Mouse (Mus musculus) limb, embryonic 15.5 days (tissue): ENCODE results near the gene Slc44a4. TPM values are rescaled to one million over a fixed set of nuclear protein-coding genes. Genes with fewer than 3 reads are reported as not detected.
A peak's percentile ranks its signal among the peaks of the same experiment; 100 is the strongest.

ENCODE experiments used
- ATAC-seq: fragments of 200-750 bp; cut with Nextera tagmentation; 2 replicates; pipeline ENCODE4 v1.8.0; 2017; ENCODE audit warnings: low read depth, moderate TSS enrichment; ENCODE audit not compliant: insufficient number of reproducible peaks, low FRiP score, low TSS enrichment
- H3K27ac ChIP-seq: fragments of 300-500 bp; sonication (generic); 2 replicates; pipeline ENCODE4 v1.5.1; 2015; ENCODE audit warnings: moderate library complexity, mild to moderate bottlenecking, inconsistent platforms
- H3K27me3 ChIP-seq: fragments of 300-500 bp; sonication (generic); 2 replicates; pipeline ENCODE4 v1.6.1; 2015; ENCODE audit warnings: inconsistent platforms
- H3K36me3 ChIP-seq: fragments of 300-500 bp; sonication (generic); 2 replicates; pipeline ENCODE4 v1.6.1; 2015; ENCODE audit warnings: inconsistent platforms
- H3K4me1 ChIP-seq: fragments of 300-500 bp; sonication (generic); 2 replicates; pipeline ENCODE4 v1.6.1; 2015; ENCODE audit warnings: inconsistent platforms
- H3K4me2 ChIP-seq: fragments of 300-500 bp; sonication (generic); 2 replicates; pipeline ENCODE4 v1.6.1; 2015; ENCODE audit warnings: mild to moderate bottlenecking, inconsistent platforms
- H3K4me3 ChIP-seq: fragments of 300-500 bp; sonication (generic); 2 replicates; pipeline ENCODE4 v1.5.1; 2015; ENCODE audit warnings: mild to moderate bottlenecking, inconsistent platforms
- H3K9ac ChIP-seq: fragments of 300-500 bp; sonication (generic); 2 replicates; pipeline ENCODE4 v1.6.1; 2015; ENCODE audit warnings: inconsistent platforms
- H3K9me3 ChIP-seq: fragments of 300-500 bp; sonication (generic); 2 replicates; pipeline ENCODE4 v1.6.1; 2016; ENCODE audit warnings: inconsistent platforms
- WGBS: fragments of 180-500 bp; shearing (Covaris S2); methylation state at CpG from one replicate; pipeline ENCODE4 v1.1.7; 2015; 5-methylcytosine and 5-hydroxymethylcytosine counted together
- polyA plus RNA-seq: library from polyadenylated mRNA; unstranded; fragments of >200 nt; fragmentation: Nextera tagmentation; extraction: Ambion mirVana; gene quantifications from 2 replicates; pipeline ENCODE4 v1.2.1, GENCODE M21; 2015

Slc44a4 gene
- polyA plus RNA-seq, 1 experiment from 2014 or later = 0.17 TPM

- no peak for ATAC-seq
- no peak overlapping the region for H3K27ac ChIP-seq
- H3K4me2 ChIP-seq = no peak overlapping the region
- no peaks in the 10 kb centered on the region for H3K27me3 ChIP-seq
- no peak overlapping the region for H3K4me3 ChIP-seq
- H3K9me3 ChIP-seq = no peaks in the 10 kb centered on the region
- H3K9ac ChIP-seq = no peak overlapping the region
- peaks cover 6% of the 10 kb centered on the region; the same call in 1 of the 2 replicates for H3K36me3 ChIP-seq
- 91% methylated on average over 2 of the region's 2 CpGs for WGBS
- peaks cover 22% of the 10 kb centered on the region for H3K4me1 ChIP-seq
Observed at GRCm38 (mm10) chr17:34891377-34891776, 22.9 kb upstream of the Slc44a4 start.

DNA sequence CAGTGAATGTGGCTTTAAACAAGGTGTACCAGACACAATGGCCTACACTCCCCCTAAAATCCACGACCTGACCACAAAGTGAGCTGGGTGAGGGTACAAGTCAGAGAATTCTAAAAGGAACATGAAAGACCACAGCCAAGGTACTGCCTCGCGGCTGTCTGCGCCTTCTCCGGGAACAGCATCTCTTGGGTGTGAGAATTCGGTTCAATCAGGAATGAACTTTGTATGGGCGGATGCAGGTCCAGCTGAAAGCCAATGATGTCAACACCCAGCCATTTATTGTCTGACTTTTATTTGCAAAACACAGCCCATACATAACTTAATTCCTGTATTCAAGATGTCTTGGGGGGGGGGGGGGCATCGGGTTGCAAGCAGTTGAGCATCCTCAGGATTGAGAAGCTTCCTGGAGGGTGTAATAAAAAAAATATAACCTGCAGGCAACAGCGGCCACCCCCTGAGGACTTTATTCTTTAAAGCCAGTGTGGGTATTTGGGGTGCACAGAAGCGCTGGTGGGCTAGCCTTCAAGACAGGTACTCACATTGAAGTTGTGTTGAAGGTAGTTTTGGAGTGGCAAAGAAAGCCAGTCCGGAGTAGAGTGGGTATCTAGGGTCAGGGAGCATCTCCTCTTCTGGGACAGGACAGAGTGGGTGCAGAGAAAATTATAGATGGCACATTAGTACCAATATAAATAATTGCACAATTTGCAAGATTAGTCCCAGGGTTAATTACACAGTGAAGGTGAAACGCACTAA is 21.0 kb upstream of the Slc44a4 start:
- Histone ChIP-seq H3K4me2 (peak overlapping the region; percentile 84), H3K4me1 (peaks cover 33% of the 10 kb centered on the region), H3K36me3 (peaks cover 8% of the 10 kb centered on the region; the same call in 1 of the 2 replicates), H3K27me3 (no peaks in the 10 kb centered on the region), H3K9me3 (no peaks in the 10 kb centered on the region), H3K9ac (no peak overlapping the region), H3K4me3 (peak overlapping the region; percentile 74), H3K27ac (peak overlapping the region; percentile 93)
- no peak for ATAC-seq
- WGBS = 68% methylated on average over 12 of the region's 12 CpGs

DNA sequence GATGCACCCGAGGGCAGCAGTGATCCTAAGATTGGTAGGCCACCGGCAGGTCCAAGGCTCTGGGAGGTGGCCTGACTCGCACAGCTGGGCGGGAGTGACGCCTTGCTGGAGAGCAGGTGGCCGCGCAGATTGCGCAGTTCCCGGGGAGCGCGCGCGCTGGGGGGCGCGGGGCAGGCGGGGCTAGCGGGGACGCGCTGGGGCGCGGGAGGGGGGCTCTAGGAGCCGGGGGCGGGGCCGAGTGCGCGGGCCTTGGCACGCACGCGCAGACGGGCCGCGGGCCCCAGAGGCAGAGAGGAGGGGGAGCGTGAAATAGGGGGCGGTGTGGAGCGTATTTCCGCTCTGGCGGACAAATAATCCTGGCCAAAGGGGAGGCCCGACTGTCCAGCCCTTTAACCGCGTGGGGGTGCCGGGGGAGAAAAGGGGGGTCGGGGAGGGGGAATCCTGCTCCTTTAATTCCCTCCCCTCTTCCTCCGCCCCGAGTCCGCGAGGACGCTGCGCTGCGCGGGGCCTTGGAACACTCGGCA is 20.1 kb upstream of the Slc44a4 start:
- under 1% methylated on average over 40 of the region's 51 CpGs for WGBS
- H3K9ac ChIP-seq = peak overlapping the region; percentile 69
- H3K4me3 ChIP-seq = peak overlapping the region; percentile 74
- no peaks in the 10 kb centered on the region for H3K9me3 ChIP-seq
- H3K4me1 ChIP-seq = peaks cover 33% of the 10 kb centered on the region
- peaks cover 8% of the 10 kb centered on the region; the same call in 1 of the 2 replicates for H3K36me3 ChIP-seq
- H3K27me3 ChIP-seq = no peaks in the 10 kb centered on the region
- H3K27ac ChIP-seq = peak overlapping the region; percentile 93
- peak overlapping the region; percentile 84 for H3K4me2 ChIP-seq
- ATAC-seq = peak; percentile 91

GRCm38 (mm10) chr17:34894801-34895530 is 19.3 kb upstream of the Slc44a4 start:
- Histone ChIP-seq H3K27me3 (no peaks in the 10 kb centered on the region), H3K4me1 (peaks cover 37% of the 10 kb centered on the region), H3K4me3 (peak overlapping the region; percentile 74), H3K9ac (peak overlapping the region; percentile 69), H3K4me2 (peak overlapping the region; percentile 84), H3K36me3 (peaks cover 8% of the 10 kb centered on the region; the same call in 1 of the 2 replicates), H3K27ac (peak overlapping the region; percentile 93), H3K9me3 (no peaks in the 10 kb centered on the region)
- WGBS = 7% methylated on average over 50 of the region's 51 CpGs
- 0 out of 2 replicates have a peak, but pooled peaks have one; percentile 3 for ATAC-seq

DNA sequence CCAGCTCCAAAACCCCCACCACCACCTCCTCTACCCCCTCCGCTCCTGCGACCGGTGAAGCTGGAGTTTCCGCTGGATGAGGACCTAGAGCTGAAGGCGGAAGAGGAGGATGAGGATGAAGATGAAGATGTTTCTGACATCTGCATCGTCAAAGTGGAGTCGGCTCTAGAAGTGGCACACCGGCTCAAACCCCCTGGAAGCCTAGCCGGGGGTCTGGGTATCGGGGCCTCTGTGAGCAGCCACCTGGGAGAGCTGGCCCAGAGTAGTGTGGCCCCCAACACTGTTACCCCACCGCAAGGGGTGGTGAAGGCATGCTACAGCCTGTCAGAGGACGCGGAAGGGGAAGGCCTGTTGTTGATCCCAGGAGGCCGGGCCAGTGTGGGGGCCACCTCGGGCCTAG is 18.5 kb upstream of the Slc44a4 start:
- Histone ChIP-seq H3K9ac (no peak overlapping the region), H3K27ac (peak overlapping the region; percentile 93), H3K9me3 (no peaks in the 10 kb centered on the region), H3K4me2 (peak overlapping the region; percentile 84), H3K27me3 (no peaks in the 10 kb centered on the region), H3K4me1 (peaks cover 43% of the 10 kb centered on the region), H3K36me3 (peaks cover 8% of the 10 kb centered on the region; the same call in 1 of the 2 replicates), H3K4me3 (peak overlapping the region; percentile 74)
- ATAC-seq = no peak
- 89% methylated on average over 15 of the region's 15 CpGs for whole genome bisulfite sequencing

- H3K27ac ChIP-seq = no peak overlapping the region
- H3K4me3 ChIP-seq = no peak overlapping the region
- no peaks in the 10 kb centered on the region for H3K9me3 ChIP-seq
- no peak for ATAC-seq
- H3K36me3 ChIP-seq = peaks cover 11% of the 10 kb centered on the region; the same call in 1 of the 2 replicates
- no peaks in the 10 kb centered on the region for H3K27me3 ChIP-seq
- 0 out of 2 replicates have a peak overlapping the region, but pooled peaks have one; percentile 3 for H3K4me2 ChIP-seq
- H3K4me1 ChIP-seq = peaks cover 43% of the 10 kb centered on the region
- 87% methylated on average over 17 of the region's 17 CpGs for WGBS
- H3K9ac ChIP-seq = no peak overlapping the region
Observed at GRCm38 (mm10) chr17:34896366-34896765, 17.9 kb upstream of the Slc44a4 start.

GRCm38 (mm10) chr17:34897373-34898159 is 16.7 kb upstream of the Slc44a4 start:
- ATAC-seq = no peak
- Histone ChIP-seq H3K27ac (peak overlapping the region; percentile 98), H3K4me3 (peak overlapping the region; percentile 84), H3K9me3 (no peaks in the 10 kb centered on the region), H3K36me3 (peaks cover 19% of the 10 kb centered on the region), H3K4me2 (peak overlapping the region; percentile 61), H3K27me3 (no peaks in the 10 kb centered on the region), H3K4me1 (peaks cover 43% of the 10 kb centered on the region), H3K9ac (peak overlapping the region; percentile 94)
- WGBS = 16% methylated on average over 10 of the region's 10 CpGs

- Histone ChIP-seq H3K4me3 (peak within 1 kb of the TSS; percentile 84), H3K36me3 (peaks cover 25% of the 10 kb centered on the region), H3K27ac (peak within 1 kb of the TSS; percentile 98), H3K4me2 (peak within 1 kb of the TSS; percentile 61), H3K4me1 (peaks cover 43% of the 10 kb centered on the region), H3K9ac (peak within 1 kb of the TSS; percentile 94), H3K27me3 (no peaks in the 10 kb centered on the region), H3K9me3 (no peaks in the 10 kb centered on the region)
- peak; percentile 22; the same call in 1 of the 2 replicates for ATAC-seq
- WGBS = under 1% methylated on average over 38 of the region's 44 CpGs
Observed at GRCm38 (mm10) chr17:34898160-34898586, 16.1 kb upstream of the Slc44a4 start, which contains the start of the genes C2 and Ehmt2. Gene C2 (minus strand): TSS chr17:34898265. Gene Ehmt2 (plus strand): TSS chr17:34898469.

DNA sequence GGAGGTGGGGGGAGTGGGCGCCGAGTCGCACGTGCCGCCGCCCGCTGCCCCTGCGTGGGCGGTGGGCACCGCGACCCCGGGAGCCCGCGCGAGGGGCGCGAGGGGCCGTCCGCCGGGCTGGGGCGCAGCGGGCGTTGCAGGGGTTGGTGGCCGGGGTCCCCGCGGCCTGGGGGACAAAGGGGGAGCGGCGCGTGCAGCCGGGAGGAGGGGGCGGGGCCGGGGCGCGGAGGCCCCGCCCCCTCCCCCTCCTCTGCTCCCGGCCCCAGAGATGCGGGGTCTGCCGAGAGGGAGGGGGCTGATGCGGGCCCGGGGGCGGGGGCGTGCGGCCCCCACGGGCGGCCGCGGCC is 15.6 kb upstream of the Slc44a4 start:
- H3K9me3 ChIP-seq = no peaks in the 10 kb centered on the region
- peak overlapping the region; percentile 61 for H3K4me2 ChIP-seq
- peaks cover 30% of the 10 kb centered on the region for H3K36me3 ChIP-seq
- H3K9ac ChIP-seq = peak overlapping the region; percentile 94
- H3K27me3 ChIP-seq = no peaks in the 10 kb centered on the region
- WGBS = 0% methylated on average over 18 of the region's 47 CpGs
- peak overlapping the region; percentile 84 for H3K4me3 ChIP-seq
- peak overlapping the region; percentile 98 for H3K27ac ChIP-seq
- peaks cover 41% of the 10 kb centered on the region for H3K4me1 ChIP-seq
- ATAC-seq = no peak

GRCm38 (mm10) chr17:34899053-34899889 is 15.0 kb upstream of the Slc44a4 start:
- ATAC-seq = no peak
- Histone ChIP-seq H3K9ac (peak overlapping the region; percentile 94), H3K9me3 (no peaks in the 10 kb centered on the region), H3K4me2 (peak overlapping the region; percentile 61), H3K27ac (peak overlapping the region; percentile 98), H3K4me1 (peaks cover 37% of the 10 kb centered on the region), H3K36me3 (peaks cover 36% of the 10 kb centered on the region), H3K27me3 (no peaks in the 10 kb centered on the region), H3K4me3 (peak overlapping the region; percentile 84)
- under 1% methylated on average over 42 of the region's 45 CpGs for WGBS
